Comparison of ENCODE assay signal across 8 mouse cellular contexts in genomic region chr2:125252275-125252674, GRCm38 (mm10). TPM values are rescaled to one million over a fixed set of nuclear protein-coding genes. Genes with fewer than 3 reads are reported as not detected.
DNase-seq lines count a peak whose midpoint lies in the region; ATAC-seq lines count a peak whose summit lies in the region.

No protein-coding gene starts in this region.

- peak; percentile 45 for DNase-seq in hindbrain, embryonic 14.5 days (ENCODE audit: low spot score)
- DNase-seq in CD4-positive helper T cell, adult 2 months (ENCODE audit: low read depth, low spot score), result peak; percentile 58
- peak; percentile 66 for DNase-seq in adrenal gland, postnatal 10 days
- peak; percentile 56 for DNase-seq in embryonic facial prominence, embryonic 11.5 days (ENCODE audit: low spot score)
- peak; percentile 32 to 59 for DNase-seq in left cerebral cortex, postnatal 25 days (ENCODE audit: low spot score in 2 of 2)
- peak; percentile 36 for DNase-seq in retina, postnatal 7 days (ENCODE audit: low read depth, low spot score)
- DNase-seq in ovary, adult 18-20 months (ENCODE audit: low spot score), result no peak

- no peaks in the 10 kb centered on the region for H3K27me3 ChIP-seq in hindbrain, embryonic 14.5 days (ENCODE audit: control insufficient read depth, insufficient read depth, low read length)
- no peaks in the 10 kb centered on the region for H3K27me3 ChIP-seq in hindbrain, embryonic 12.5 days
- H3K27me3 ChIP-seq in embryonic facial prominence, embryonic 11.5 days (ENCODE audit: control insufficient read depth, insufficient read depth, low read length), result no peaks in the 10 kb centered on the region

- no peak overlapping the region for H3K27ac ChIP-seq in hindbrain, embryonic 14.5 days
- H3K27ac ChIP-seq in hindbrain, embryonic 12.5 days, result no peak overlapping the region
- H3K27ac ChIP-seq in embryonic facial prominence, embryonic 11.5 days (replicated peaks; ENCODE audit: low read depth, low read length), result no peak overlapping the region

- 75% methylated on average over 2 of the region's 2 CpGs for WGBS in hindbrain, embryonic 14.5 days
- WGBS in hindbrain, embryonic 12.5 days, result 63% methylated on average over 2 of the region's 2 CpGs
- WGBS in embryonic facial prominence, embryonic 11.5 days, result 62% methylated on average over 2 of the region's 2 CpGs

- ATAC-seq in hindbrain, embryonic 14.5 days (ENCODE audit: low FRiP score), result no peak
- ATAC-seq in hindbrain, embryonic 12.5 days (ENCODE audit: low FRiP score), result no peak
- no peak for ATAC-seq in embryonic facial prominence, embryonic 11.5 days (replicated peaks; ENCODE audit: insufficient number of reproducible peaks, low FRiP score, low TSS enrichment, low read depth)

- H3K4me2 ChIP-seq in hindbrain, embryonic 14.5 days (replicated peaks), result no peak overlapping the region
- H3K4me2 ChIP-seq in hindbrain, embryonic 12.5 days (replicated peaks), result no peak overlapping the region
- H3K4me2 ChIP-seq in embryonic facial prominence, embryonic 11.5 days (ENCODE audit: low read depth, low read length), result no peak overlapping the region

- H3K9me3 ChIP-seq in hindbrain, embryonic 14.5 days (ENCODE audit: control insufficient read depth, low read length), result peaks cover 12% of the 10 kb centered on the region; the same call in 1 of the 2 replicates
- no peaks in the 10 kb centered on the region for H3K9me3 ChIP-seq in hindbrain, embryonic 12.5 days (replicated peaks)
- H3K9me3 ChIP-seq in embryonic facial prominence, embryonic 11.5 days (replicated peaks; ENCODE audit: control insufficient read depth, low read length), result no peaks in the 10 kb centered on the region

- H3K4me1 ChIP-seq in hindbrain, embryonic 14.5 days (replicated peaks; ENCODE audit: control insufficient read depth, insufficient read depth, low read length), result peaks cover 7% of the 10 kb centered on the region
- H3K4me1 ChIP-seq in hindbrain, embryonic 12.5 days, result peaks cover 7% of the 10 kb centered on the region
- H3K4me1 ChIP-seq in embryonic facial prominence, embryonic 11.5 days (ENCODE audit: control insufficient read depth, insufficient read depth, low read length), result no peaks in the 10 kb centered on the region

- peaks cover 24% of the 10 kb centered on the region for H3K36me3 ChIP-seq in hindbrain, embryonic 14.5 days (replicated peaks; ENCODE audit: control insufficient read depth, insufficient read depth)
- peaks cover 33% of the 10 kb centered on the region for H3K36me3 ChIP-seq in hindbrain, embryonic 12.5 days
- H3K36me3 ChIP-seq in embryonic facial prominence, embryonic 11.5 days (replicated peaks; ENCODE audit: control insufficient read depth, insufficient read depth, low read depth, low read length), result peaks cover 22% of the 10 kb centered on the region

- intact Hi-C loops in left cerebral cortex, postnatal 25 days (cut with DNase I), result no loop called here

- no peak overlapping the region for H3K9ac ChIP-seq in hindbrain, embryonic 14.5 days
- no peak overlapping the region for H3K9ac ChIP-seq in hindbrain, embryonic 12.5 days
- no peak overlapping the region for H3K9ac ChIP-seq in embryonic facial prominence, embryonic 11.5 days (replicated peaks; ENCODE audit: low read length)

- no peak overlapping the region for H3K4me3 ChIP-seq in hindbrain, embryonic 14.5 days (replicated peaks; ENCODE audit: low read length)
- no peak overlapping the region for H3K4me3 ChIP-seq in hindbrain, embryonic 12.5 days
- H3K4me3 ChIP-seq in embryonic facial prominence, embryonic 11.5 days (ENCODE audit: low read depth, low read length), result no peak overlapping the region

RNA-seq across cellular contexts. Expression of gene Dut, which starts 5.3 kb away (rescaled TPM):
- polyA plus RNA-seq in hindbrain, embryonic 14.5 days (2014; fragmentation: Nextera tagmentation; extraction: Ambion mirVana), result 81.8 and 83.5 TPM in 2 replicates
- polyA plus RNA-seq in hindbrain, embryonic 12.5 days (2016; fragmentation: Nextera tagmentation; extraction: Ambion mirVana), result 107 and 109 TPM in 2 replicates
- total RNA-seq in adrenal gland, postnatal 10 days (2021), result 10 to 100 TPM; 40.3 to 53.8 TPM
- 230 and 235 TPM in 2 replicates for polyA plus RNA-seq in embryonic facial prominence, embryonic 11.5 days (2014; fragmentation: Nextera tagmentation; extraction: Ambion mirVana)
- total RNA-seq in left cerebral cortex, postnatal 25 days (2021), result 10 to 100 TPM; 23.2 to 23.7 TPM
